Mouse (Mus musculus): ENCODE data around the gene Sun1.

Sun1 gene

GRCm38 (mm10) chr5:139199995-139200769, at the start of gene Sun1:
Sun1 (plus strand) TSS chr5:139200637.
- DNase-seq, result peak; percentile 99

GRCm38 (mm10) chr5:139160899-139161298, 39.5 kb upstream of the Sun1 start:
- DNase-seq, result no peak

- DNase-seq, result no peak
Observed at GRCm38 (mm10) chr5:139161632-139162031, 38.8 kb upstream of the Sun1 start.

GRCm38 (mm10) chr5:139166781-139167361, 33.6 kb upstream of the Sun1 start:
- no peak for DNase-seq

DNA sequence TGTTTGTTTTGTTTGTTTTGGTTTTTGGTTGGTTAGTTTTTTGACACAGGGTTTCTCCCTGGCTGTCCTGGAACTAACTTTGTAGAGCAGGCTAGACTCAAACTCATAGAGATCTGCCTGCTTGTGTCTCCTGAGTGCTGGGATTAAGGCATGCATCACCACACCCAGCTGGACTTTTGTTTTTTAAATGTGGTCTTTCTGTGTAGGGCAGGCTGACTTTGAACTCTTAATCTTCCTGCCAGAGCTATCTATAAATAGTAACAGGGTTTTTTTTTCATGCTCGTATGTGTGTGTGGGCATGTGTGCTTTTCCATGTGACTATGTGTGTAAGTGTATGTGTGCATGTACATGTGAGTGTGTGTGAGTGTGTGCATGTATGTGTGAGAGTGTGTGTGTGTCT, 32.9 kb upstream of the Sun1 start:
- DNase-seq, result no peak

DNA sequence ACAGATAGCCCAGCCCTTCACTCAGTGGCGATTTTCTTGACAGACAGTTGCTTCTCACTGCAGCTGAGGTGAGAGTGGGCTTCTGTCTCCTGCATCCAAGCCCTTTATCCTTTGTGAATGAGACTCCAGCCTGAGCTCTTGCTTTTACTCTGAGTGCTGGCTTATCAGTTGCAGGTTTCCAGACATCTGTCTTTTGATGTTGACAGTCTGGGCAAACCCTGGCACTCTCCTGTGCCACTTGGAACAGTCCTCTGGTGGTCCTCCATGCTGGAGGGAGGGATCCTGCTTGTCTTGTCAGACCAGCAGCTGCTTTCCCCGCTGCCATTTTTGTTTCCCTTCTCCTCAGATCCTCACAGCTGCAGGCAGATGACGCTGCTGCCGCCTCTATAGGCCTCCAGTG, 28.5 kb upstream of the Sun1 start:
- no peak for DNase-seq

GRCm38 (mm10) chr5:139174141-139174540, 26.3 kb upstream of the Sun1 start:
- DNase-seq, result no peak

- peak; percentile 56 for DNase-seq
Observed at GRCm38 (mm10) chr5:139174556-139175547, 25.6 kb upstream of the Sun1 start.

- peak; percentile 83 for DNase-seq
Observed at GRCm38 (mm10) chr5:139178895-139179631, 21.4 kb upstream of the Sun1 start.

GRCm38 (mm10) chr5:139183131-139183530, 17.3 kb upstream of the Sun1 start:
- DNase-seq, result no peak

- DNase-seq, result no peak
Observed at GRCm38 (mm10) chr5:139183601-139184000, 16.8 kb upstream of the Sun1 start.

- no peak for DNase-seq
Observed at GRCm38 (mm10) chr5:139184897-139185296, 15.5 kb upstream of the Sun1 start.

DNA sequence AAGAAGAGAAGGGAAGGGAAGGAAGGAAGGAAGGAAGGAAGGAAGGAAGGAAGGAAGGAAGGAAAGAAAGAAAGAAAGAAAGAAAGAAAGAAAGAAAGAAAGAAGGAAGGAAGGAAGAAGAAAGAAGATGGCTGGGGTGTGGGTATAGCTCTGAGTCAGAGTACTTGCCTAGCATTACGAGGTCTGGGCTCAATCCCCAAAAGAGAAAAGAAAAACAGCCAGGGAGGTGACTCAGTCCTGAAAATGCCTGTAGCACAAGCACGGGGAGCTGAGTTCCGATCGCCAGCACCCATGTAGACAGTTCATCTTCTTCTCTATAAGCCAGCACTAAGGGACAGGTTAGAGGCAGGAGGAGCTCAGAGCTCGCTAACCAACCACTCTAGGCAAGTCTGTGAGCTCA, 10.7 kb upstream of the Sun1 start:
- DNase-seq, result no peak

DNA sequence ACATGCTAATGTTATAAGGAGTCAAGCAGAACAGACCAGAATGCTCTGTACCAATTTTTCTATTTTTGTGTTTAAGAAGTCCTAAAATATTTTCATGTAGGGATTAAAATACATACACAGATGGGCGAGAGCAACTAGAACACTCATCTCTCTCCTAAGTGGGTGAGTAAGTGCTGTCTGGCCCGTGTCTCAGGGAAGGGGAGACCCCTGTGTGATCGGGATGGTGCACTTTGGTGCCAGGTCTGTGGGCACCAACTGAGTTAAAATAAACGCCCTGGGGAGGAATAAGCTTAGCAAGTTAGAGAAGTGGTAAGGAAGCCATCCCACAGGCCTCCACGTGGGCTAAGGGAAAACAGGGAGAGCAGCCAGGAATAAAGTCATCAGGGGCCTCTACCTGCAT, 9.5 kb upstream of the Sun1 start:
- no peak for DNase-seq

DNA sequence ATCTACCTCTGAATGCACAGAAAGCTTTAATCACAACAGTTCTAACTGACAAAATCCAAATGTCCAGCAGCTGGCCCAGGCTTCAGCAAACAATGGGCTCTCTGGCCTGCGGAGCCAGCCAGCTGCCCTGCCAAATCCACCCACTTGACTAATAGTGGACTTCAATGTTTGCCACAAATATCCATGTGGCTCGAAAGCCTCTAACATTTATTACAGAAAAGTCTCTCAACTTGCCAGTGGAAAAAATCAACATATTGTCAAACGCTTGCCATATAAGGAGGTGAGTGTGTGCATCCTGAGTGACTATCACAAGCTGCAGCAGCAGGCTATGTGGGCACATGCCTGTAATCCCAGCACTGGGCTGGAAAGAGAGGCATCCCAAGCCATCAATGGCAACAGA, 1.7 kb upstream of the Sun1 start:
- DNase-seq, result no peak

GRCm38 (mm10) chr5:139199636-139199994, 822 bp upstream of the Sun1 start:
- DNase-seq, result no peak

DNA sequence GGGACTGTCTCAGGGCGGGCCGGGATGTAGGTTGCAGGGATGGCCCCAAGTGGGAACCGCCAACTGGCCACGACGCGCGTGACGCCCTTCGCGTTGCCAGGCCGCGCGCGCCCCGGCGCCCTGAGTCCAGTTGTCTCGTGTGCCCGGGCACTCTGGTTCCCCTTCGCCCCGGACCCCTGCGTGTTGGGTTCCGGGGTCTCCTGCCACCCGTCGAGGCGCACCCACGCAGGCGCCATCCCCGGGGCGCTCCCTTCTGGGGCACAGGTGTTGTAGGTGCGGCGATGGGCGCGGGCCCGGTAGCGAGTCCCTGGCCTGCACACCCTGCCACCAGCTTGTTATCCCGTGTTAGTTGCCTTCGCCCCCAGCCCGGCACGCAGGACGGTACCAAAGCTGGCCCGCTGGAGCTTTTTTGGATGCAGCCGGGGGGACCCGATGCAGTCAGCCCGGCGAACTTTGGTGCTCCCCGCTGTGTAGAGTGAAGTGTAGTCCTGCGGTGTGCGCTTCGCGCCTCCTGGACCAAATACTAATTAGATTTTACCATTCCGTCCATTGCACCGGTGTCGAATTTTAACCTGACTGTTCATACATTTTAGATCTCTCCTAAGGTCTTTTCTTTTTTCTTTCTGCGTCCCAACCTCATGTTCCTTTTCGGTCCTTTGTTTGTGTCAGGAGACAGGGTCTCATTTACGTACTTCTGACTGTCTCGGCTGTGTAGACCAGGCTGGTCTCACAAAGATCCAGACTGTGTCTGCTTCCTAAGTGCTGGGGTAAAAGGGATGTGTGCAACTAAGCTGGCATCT, 533 bp downstream of the Sun1 start:
- no peak for DNase-seq

- DNase-seq, result no peak
Observed at GRCm38 (mm10) chr5:139202127-139202526, 1.7 kb downstream of the Sun1 start.

- no peak for DNase-seq
Observed at GRCm38 (mm10) chr5:139203312-139203711, 2.9 kb downstream of the Sun1 start.

GRCm38 (mm10) chr5:139206081-139206480, 5.6 kb downstream of the Sun1 start:
- no peak for DNase-seq

DNA sequence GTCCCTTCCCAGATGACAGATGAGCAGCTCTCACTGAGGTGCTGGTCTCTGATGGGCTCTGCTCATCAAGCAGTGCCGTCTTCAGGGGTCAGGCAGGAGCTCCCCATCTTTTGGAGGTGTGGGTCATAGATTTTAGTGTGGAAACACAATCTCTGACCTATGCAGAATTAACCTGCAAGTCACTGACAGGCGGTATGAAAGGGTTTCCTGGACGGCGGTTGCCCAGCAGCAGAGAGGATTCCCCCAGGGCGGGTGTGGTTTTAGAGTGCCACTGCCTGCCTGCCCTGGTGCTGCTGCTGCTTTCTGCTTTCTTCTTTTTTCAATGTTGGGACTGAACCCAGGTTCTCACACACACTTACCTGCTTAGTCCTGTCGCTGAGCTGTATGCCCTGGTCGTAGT, 6.1 kb downstream of the Sun1 start:
- no peak for DNase-seq

DNA sequence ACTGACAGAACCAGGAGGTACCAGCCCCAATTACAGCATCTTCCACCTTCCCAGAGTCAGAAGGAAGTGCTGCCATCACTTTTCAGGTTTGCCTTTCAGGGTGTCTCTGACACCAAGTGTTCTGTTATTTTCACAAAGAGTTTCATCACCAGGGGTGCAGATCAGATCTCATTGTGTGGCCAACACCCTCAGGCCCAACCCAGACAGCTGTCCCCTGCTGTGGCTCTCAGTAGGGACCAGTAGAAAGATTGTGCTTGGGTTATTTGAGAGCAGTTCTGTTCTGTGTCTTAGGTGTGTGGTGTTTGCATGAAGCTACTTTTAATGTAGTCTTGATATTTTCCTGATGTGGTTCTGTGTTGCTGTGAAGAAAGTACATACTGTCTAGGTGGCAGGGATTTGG, 7.7 kb downstream of the Sun1 start:
- no peak for DNase-seq
